Mouse (Mus musculus) liver, adult (tissue): ENCODE data around the gene Ssbp4.

Source experiments
- GATA4 ChIP-seq: IDR thresholded peaks from 2 replicates; pipeline ENCODE4 v1.6.1; 2014; ENCODE audit warnings: mild to moderate bottlenecking, low read length; ENCODE audit not compliant: insufficient replicate concordance

Ssbp4 gene

GRCm38 (mm10) chr8:70602139-70602811 lies 6.4 kb downstream of the Ssbp4 start:
- TF ChIP-seq GATA4 = no peak

DNA sequence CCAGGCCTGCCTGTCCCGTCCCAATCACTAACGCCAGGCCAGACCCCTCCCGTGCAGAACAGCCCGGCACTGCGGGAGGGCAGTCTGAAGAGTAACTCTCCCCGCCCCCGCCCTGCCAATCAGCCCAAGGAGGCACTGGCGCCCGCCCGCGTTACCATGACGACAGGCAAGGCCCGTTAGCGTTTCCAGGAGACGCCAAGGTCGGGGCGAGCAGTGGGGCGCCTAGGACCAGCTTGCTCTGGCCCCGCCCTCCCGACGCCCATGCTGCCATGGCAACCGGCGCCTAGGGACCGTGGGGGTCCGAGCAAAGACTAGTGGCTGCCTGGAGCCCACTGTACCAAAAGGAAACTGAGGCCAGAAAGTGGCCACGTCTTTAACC lies 7.4 kb downstream of the Ssbp4 start:
- TF ChIP-seq GATA4 = no peak

GRCm38 (mm10) chr8:70600473-70601270 lies 8.0 kb downstream of the Ssbp4 start:
- TF ChIP-seq GATA4 = no peak

- TF ChIP-seq GATA4 = no peak
Measured at GRCm38 (mm10) chr8:70599507-70600290, 9.0 kb downstream of the Ssbp4 start.

GRCm38 (mm10) chr8:70598722-70599121 lies 9.9 kb downstream of the Ssbp4 start:
- no peak for TF ChIP-seq GATA4

DNA sequence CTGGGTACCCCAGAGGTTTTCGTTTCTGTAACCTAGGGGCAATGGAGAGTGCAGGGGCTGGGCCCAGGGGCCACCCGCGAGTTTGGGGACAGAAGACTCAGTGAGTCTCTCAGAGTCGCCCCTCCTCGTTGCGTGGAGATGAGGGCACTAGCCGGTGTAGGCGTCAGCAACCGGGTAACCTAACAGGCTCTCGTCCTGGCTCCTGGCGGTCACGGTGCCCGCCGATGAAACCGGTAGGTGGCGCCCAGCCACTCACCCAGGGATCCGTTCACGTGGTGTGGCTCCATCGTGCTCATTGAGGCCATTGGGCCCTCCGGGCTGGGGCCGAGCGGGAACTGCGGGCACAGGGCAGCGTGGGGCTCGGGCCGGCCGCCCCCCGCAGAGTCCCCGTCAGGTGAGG lies 10.4 kb downstream of the Ssbp4 start:
- no peak for TF ChIP-seq GATA4

- TF ChIP-seq GATA4 = no peak
Measured at GRCm38 (mm10) chr8:70597417-70598272, 11.0 kb downstream of the Ssbp4 start.

DNA sequence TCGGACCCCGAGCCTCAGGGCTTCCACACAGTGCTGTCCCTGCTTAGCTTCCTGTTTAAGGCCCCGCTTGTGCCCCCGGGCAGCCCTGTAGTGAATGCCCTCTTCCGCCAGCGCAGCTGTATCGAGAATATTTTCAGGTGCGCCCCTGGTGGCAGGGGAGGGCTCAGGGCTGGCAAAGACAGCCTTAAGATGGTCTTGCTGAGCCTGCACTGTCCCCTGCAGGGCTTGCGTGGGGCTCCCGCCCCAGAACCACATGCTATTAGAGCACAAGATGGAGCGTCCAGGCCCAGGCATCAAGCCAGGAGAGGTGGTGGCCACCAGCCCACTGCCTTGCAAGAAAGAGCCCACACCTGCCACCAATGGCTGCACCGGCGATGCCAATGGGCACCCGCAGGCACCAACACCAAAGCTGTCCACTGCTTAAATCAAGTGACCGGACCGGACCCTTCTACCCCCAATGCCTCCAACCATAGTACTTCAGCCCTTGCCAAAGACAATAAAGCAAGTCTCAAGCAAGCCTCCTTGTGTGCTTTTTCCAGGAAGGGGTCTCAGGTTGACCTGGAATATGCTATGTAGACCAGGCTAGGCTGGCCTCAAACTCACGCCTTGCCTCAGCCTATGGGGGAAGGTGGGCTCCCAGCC lies 11.8 kb downstream of the Ssbp4 start:
- no peak for TF ChIP-seq GATA4

GRCm38 (mm10) chr8:70596216-70596615 lies 12.5 kb downstream of the Ssbp4 start:
- no peak for TF ChIP-seq GATA4

DNA sequence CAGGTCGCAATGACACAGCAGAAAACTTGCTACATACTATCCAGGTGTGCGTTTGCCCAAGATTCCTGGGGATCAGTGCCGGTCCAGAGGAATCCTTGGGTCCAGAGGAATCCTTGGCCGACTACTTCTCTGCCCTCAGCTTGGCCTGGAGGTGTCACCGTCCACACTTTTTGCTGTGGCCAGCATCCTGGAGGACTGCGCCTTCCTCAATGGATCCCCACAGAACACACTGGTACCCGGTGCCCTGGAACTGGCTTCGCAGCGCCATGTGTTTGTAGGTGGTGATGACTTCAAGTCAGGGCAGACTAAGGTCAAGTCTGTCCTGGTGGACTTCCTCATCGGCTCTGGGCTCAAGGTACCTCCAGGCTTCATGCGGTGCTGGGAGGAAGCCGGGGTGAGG lies 12.9 kb downstream of the Ssbp4 start:
- TF ChIP-seq GATA4 = no peak

GRCm38 (mm10) chr8:70594621-70595564 lies 13.8 kb downstream of the Ssbp4 start:
- TF ChIP-seq GATA4 = no peak

DNA sequence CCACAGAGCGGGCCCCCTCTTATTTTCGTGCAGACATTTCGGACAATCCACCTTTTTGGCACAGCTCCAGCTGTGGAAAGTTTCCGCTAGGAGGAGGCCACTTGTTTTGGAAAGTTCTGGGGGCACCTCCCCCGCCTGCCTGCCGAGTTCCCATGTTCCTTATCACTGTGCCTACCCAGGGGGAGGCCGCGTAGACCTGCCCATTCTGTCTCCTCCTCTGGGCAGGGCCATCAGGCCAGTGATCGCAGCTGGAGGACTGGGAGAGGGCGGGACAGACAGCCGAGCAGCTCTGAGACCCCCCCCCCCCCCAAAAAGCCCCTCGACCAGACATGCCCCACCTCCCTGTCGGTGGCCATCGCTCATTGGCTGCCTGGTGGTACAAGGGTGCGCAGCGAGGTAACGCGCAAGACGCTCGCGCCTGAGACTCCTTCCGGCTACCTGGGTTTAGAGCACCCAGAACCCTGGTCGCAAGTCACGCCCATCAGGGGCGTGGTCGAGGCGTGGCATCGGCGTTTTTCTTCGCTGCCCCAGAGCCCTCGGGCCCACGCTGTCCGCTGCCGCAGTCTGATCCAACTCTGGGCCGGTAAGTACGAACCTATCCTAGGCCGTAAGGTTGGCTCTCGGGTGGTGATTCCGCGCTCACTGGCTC lies 14.6 kb downstream of the Ssbp4 start, which contains the start of gene Isyna1:
Gene Isyna1 (plus strand): TSS at position 413 of the 649 bp plus-strand sequence.
- peak; percentile 43; the same call in 1 of the 2 replicates for TF ChIP-seq GATA4

DNA sequence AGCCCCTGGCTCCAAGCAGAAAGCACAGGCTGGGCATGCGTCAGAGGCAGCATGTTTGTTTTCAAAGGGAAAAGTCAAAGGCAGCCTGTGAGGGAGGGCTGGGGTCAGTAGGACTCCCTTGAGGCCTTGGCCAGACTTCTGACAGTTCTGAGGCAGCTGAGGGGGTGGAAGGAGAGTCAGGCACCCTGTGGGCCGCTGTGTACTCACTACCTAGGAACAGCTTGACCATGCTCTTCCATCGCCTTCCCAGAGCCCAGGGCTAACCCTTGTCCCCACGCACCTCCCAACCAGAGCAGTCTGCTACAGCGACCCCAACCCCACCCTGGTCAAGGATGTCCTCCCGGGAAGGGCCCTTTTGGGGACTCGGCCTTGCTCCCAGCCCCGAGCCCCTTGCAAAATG lies 15.5 kb downstream of the Ssbp4 start:
- no peak for TF ChIP-seq GATA4

- TF ChIP-seq GATA4 = no peak
Measured at GRCm38 (mm10) chr8:70591569-70591968, 17.1 kb downstream of the Ssbp4 start.
